Mouse (Mus musculus) embryo, embryonic 11 days (tissue): ENCODE data around the gene Cmas.

Experiments used
- DNase-seq: peaks from one replicate; pipeline ENCODE4 v3.0.0-alpha.2; 2015

Cmas gene

DNA sequence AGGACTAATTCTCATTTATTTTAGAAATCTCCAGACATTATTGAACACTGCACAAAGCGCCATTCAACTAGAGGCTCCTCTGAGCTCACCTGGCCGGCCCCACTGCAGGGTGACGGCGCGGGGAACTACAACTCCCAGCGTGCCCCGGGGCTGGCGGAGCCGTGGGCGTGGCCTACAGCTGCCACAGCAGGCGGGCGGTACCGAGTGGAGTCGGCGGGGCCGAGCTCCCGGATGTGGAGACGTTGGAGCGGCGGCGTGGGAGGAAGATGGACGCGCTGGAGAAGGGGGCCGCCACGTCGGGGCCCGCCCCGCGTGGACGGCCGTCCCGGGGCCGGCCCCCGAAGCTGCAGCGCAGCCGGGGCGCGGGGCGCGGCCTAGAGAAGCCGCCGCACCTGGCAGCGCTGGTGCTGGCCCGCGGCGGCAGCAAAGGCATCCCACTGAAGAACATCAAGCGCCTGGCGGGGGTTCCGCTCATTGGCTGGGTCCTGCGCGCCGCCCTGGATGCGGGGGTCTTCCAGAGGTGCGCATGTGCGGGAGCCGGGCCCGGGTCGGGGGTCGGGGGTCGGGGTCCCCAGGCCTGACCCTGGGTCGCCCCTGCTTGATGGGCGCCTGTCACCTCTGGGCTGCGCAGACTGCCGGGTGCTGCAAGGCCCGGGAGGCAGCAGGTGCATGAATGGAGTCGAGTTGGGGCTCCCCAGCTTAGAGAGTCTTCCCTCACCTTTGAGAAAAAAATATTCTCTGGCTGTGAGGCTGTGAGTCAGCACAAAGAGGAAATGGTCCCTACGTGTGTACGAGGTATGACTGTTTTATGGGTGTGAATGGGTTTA lies at the start of gene Cmas:
TSS of gene Cmas (plus strand) at position 180 of the 827 bp plus-strand sequence.
- DNase-seq: peak; percentile 95

DNA sequence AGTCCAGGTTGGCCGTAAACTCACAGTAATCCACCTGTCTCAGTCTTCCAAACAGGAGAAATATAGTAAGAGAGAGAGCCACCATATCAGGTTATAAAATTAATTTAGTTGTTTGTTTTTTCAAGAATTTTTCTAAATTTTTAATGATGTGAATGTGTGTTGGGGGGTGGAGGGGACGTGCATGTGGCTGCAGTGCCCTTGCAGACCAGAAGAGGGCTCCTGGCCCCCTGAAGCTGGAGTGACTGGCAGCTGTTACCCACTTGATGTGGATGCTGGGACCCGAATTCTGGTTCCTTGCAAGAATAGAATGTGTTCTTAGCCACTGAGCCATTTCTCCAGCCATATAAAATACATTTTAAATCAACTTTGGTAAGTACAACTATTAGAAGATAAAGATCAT lies 49.8 kb upstream of the Cmas start:
- no peak for DNase-seq

DNA sequence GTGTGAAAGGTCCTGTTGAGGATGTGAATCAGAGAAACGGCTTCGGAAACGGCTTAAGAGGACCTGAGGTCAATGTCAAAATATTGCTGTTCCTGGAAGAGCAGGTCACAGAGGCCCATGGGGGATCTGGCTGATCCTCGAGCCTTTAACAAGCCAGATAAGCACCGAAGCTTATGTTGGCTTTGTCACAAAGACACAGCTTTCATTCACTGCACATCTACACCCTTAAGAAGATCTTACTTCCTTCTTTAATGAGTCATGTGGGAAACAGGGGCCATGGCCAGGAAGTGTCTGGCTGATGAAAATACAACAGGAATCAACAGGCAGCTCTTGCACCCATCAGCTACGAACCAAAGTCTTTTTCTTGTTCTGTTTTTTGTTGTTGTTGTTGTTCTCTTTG lies 48.1 kb upstream of the Cmas start:
- DNase-seq: no peak

DNA sequence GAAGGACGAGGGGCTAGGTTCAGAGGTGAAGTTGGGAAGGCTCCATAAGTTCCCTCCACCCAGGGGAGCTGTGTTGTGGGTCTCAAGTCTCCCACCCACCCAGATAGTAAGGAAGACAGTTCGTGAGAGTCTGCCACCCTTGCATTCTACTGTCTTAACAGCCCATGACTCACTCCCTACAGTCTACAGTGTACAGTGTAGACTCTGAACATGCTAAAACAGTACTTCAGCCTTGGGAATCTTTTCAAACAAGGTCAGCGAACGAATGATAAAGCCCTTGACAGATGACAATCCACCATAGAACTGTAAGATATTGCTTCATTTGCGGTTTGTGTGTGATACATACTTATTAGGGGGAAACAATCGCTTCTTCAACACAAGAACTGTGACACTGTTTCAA lies 45.8 kb upstream of the Cmas start:
- DNase-seq: no peak

DNA sequence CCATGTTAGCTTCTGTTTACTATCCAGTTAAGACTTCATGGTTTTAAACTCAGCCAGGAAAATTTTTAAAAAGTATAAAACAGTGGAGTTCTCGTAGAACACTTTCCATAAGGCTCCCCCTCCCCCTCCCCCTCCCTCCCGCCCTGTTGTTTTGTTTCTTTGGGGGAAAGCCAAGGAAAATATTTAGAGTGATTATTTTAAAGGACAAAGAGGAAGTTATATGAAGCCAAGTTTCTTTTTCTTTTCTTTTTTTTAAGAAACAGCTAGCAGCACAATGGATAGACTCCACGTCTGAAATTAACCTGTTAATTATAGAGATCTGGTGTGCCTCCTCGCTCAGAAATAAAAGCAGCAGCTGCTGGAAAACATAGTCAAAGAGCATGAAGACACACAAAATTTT lies 45.4 kb upstream of the Cmas start:
- DNase-seq: no peak

DNA sequence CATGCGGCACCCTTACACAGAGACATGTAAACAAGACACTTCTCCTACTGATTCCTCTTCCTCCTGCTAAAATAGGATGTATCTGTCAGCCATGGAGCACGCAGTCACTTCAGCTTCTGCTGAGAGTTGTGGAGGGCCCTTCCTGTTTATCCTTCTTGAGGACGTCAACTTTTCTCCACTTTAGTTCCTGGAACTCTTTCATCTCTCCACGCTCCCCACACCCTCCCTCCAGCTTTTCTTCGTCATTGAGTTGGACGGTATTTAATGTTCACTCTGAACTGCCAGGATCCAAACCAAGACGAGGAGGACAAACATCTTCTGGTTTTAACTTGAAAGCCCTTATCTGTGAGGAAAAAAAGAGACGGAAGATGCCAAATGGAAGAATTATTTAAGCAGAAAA lies 41.5 kb upstream of the Cmas start:
- no peak for DNase-seq

DNA sequence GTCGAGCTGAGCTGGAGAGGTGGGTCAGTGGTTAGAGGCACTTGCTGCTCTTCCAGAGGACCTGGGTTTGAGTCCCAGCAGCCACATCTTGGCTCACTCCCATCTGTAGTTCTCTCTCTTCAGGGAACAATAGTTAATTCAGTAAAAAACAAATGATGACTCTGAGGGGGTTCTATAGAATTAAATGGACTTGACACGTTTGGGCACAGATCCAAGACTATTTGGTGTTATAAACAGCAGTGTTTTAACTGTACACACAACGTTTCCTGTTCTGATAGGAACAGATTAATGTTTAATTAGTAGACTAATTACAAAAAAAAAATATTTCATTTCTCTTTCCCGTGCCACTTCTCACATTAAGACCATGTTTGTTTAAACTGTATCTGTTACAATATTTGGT lies 39.3 kb upstream of the Cmas start:
- no peak for DNase-seq

DNA sequence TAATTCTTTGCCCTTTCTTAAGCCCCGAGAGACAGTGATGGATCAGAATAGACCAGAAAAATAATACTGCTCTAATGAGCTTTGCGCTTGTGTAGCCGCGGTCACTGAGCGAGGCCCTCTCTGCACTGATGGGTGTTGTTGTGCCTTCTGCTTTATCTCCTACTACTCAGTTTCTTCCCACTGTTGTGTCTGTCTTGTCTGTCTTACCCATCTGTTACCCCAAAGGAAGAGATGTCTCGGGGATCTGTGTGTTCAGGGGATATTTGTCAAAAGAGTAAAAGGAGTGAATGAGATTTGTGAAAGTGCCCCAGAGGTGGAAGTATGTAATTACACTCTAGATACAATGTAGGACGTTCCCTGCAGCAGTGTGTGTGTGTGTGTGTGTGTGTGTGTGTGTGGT lies 38.3 kb upstream of the Cmas start:
- DNase-seq: no peak

DNA sequence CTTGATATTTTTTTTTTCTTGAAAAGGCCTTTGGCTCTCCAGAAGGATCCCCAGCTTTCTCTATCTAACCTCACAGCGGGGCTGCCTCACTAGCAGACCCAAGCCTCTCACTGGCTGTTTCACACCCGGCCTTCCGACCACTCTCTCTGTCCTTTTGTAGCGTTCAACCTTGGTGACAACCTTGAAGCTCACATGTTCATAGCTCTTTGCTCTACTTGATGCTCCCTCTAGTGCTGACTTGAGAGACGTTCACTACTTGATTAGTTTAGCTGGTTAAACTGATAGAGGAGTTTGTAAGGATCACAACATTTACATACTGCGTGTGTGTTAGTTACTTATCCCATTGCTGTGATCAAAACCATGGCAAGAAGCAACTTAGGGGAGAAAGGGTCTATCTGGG lies 35.8 kb upstream of the Cmas start:
- no peak for DNase-seq

DNA sequence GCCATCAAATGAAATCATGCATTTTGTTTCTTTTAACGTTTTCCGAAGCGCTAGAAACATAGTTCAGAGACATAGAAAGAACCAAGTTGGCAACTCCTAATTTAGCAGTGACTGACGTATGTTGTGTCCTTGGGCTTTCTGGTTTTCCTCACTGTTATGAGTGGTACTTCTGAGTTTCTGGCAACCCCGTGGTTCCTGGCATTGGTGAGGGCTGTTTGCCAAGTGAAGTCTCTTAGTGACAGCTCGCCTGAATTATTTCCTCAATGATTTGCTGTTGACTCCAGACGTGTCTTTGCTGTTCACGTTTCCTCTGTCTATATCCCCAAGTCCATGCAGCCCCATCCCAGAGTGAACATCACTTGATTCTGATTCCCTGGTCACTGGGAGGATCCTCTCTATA lies 34.8 kb upstream of the Cmas start:
- no peak for DNase-seq

DNA sequence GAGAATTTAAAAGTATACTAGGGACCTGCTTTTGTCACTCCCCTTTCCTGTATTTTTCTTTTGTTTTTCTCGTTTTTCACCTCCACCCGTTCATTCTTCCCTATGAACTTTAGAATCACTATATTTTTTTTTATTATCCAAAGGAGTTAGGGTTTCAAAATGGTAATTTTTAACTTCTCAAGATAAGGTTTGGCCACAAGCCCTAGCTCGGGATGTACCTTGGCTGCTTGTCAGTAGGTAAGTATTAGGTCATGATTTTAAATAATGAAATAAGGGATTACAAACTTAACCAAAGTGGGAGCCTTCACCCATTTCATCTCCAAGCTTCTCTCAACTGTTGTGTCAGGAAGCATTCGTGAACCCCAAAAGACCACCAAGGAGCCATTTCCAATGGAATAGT lies 30.5 kb upstream of the Cmas start:
- no peak for DNase-seq

DNA sequence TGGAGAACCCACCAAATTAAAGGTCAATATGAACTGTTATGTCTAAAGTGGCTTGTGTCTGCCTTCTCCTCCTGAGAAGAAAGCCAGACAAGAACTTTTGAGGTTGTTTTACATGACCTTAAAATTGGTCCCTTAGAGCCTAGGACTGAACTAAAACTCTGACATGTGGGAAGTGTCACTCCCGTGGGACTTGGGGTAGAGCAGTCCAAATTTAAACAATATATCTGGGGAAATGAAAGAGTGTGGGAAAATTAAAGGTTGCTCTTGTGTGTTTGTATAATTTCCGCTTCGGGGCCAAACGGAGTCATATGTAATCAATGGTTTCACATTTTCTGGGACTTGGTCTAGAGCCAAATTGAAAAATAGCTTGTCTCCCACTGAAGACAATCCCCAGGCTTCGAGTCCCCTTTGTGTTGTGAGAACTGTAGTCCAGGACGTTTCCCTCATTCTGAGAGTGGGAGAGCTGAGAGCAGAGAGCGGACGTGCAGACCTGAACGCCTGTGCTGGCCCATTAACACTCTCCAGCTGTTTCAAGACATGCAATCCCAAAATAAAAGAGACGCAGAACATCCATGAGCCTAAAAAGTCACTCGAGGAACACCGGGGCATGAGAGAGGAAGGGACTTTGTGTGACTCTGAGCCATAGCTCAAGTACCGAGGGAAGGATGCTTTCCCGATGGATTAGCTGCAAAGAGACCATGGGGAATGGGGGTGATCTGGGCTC lies 23.8 kb upstream of the Cmas start:
- DNase-seq: no peak

DNA sequence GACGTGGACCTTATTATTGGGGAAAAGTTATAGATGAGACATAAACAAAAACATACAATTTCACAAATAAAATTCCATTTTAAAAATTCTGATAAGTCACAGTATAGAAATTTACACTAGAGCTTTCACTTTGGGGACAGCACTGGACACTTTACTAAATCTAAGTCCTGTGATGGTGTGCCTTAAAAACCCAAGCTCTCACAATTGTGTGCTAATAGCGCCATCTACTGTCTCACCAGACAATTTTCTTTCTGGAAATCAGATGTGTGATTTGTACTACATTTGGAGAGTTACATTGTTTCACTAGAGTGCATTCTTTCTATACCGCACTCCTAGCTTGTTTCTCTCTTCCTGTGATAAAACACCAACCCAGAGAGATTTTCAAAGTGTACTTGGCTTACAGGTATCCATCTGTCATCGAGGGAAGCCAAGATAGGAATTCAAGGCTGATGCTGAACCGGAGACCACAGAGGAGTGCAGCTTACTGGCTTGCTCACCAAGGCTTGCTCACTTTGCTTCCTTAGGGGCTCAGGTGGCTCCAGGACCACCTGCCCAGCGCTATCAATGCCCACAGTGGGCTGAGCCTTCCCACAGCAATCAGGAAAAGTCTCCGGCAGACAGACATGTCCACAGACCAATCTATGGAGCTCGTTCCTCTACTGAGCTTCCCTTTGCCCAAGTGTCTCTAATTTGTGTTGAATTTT lies 21.0 kb upstream of the Cmas start:
- peak; percentile 75 for DNase-seq

DNA sequence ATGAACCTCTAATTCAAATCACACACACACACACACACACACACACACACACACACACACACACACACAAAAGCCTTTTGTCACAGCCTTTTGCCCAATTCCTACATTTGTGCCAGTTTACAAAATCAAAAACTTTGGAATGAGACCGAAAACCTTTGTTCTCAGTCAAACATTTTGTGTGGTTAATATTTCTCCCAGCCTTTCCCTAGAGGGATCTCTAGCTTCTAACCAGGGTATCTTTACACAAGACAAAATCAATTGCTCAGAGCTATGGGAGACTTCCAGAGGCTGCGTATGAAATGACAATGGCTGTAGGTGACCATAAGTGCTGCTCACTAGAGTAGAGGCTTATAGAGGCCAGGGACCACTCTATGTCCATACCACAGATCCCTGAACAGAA lies 18.3 kb upstream of the Cmas start:
- no peak for DNase-seq

DNA sequence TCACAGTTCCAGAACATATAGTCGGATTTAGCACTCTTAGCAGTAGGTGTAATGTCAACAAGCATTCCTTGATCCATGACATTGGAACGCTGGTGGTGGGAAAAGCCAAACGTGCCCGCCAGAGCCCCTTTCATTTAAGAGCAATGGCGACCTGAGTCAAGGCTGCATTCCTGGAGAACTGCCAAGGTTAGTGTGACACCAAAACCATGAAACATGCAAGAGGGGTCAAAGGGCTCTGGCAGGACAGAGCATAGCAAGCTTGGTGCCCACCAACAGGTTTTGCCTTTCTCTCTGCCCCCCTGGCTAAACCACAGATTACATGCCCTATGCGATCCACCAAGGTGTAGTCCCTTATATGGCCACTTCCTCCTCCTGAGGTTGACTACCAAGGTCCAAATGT lies 17.8 kb upstream of the Cmas start:
- DNase-seq: no peak

DNA sequence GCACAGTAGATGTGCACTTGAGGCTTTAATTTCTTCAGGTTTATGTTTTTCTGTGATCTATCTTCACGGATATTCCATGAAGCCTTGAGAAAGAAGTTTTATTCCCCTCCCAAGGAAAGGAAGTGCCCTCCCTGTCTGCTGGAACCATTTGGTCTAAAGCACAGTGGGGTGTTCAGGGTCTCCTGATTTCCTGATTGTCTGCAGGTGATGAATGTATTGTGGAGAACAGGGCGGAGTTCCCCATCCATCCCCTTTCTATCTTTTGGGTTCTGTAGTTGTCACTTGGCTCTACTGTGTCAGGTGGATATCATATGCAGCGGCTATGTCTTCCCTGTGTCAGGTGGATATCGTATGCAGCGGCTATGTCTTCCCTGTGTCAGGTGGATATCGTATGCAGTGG lies 14.7 kb upstream of the Cmas start:
- no peak for DNase-seq

DNA sequence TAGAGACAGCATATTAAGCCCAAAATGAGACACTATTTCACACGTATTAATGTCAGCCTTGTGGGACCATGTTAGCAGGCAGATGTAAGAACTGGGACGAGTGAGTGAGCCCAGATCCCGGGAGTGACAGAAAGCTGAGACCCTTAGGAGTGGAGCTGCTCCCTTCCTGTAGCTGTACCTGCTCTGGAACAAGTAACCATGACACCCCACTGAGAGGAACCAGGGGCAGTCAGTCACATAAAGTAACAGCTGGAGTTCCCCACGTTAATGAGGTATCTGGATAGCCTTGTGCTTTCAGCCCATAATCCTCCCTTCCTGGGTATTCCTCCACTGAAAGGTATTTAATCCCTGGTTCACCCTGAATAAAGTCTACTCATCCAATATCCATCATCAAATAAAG lies 13.3 kb upstream of the Cmas start:
- DNase-seq: no peak

DNA sequence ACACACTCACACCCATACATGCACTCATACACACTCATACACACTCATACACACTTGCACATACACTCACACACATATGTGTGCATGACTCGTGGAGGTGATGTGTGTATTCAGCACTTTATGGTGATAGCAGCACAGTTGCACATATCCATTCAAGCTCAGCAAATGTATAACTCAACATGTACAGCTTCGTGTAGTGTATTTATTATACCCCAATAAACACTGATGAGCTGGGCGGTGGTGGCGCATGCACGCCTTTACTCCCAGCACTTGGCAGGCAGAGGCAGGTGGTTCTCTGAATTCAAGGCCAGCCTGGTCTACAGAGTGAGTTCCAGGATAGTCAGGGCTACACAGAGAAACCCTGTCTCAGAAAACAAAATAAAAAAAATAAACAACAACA lies 11.0 kb upstream of the Cmas start:
- DNase-seq: no peak

DNA sequence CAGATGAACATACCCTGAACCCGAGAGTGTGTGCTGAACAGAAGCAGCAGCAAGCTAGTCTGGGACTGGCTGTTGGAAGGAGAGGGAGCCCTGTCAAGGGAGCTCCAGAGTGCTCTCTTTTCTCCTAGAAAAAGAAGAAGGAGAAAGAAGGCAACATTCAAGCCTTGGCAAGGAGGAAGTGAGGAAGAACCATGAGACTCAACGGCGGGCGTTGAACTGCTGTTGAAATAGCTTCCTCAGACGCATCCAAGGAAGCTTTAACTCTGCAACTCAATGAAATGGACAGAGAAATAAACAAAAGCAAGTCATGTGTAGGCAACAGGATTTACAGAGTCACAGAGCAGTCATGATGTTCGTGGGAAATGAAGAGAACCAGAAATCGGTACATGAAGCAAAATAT lies 9.7 kb upstream of the Cmas start:
- DNase-seq: no peak

DNA sequence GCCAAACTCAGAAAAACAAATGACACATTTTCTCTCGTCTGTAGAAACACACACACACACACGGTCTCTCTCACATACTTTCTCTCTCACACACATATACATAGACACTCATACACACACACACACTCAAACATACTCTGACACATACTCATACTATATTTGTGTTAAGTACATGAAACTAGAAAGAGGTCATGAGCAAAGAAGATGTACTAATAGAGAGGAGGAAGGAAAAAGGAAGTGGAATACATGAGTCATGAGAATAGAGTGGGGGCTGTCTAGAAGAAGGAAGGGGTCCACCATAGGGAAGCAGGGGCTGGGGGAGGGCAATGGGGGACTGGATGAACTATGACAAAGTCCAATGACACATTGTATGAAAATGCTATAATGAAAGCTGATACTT lies 9.3 kb upstream of the Cmas start:
- no peak for DNase-seq

DNA sequence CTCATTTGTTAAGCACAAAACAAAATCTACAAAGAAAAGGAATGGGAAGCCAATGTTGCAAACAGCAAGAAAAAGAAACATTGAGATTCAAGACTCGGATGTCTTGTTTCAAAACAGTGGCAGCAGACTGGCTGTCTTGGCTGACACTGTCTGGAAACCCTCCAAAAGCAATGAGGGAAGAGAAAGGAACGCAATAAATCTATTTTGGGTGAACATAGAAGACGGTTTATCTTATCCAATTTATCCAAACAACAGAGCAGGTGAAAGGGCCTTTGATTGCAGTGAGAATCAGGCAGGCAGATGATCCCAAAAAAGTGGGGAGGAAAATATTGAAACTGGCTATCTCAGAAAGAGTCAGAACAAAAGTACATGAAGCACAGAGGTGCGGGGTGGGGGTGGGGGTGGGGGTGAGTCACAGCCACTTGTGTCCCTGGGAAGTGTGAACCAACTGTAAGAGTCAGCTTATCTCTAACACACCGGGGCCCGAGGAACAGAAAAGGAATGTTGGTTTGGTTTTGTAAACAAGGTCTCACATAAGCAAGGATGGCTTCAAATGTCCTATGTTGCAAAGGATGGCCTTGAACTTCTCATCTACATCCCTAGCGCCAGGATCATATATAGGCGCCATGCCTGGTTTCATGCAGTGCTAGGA lies 8.3 kb upstream of the Cmas start:
- DNase-seq: no peak

DNA sequence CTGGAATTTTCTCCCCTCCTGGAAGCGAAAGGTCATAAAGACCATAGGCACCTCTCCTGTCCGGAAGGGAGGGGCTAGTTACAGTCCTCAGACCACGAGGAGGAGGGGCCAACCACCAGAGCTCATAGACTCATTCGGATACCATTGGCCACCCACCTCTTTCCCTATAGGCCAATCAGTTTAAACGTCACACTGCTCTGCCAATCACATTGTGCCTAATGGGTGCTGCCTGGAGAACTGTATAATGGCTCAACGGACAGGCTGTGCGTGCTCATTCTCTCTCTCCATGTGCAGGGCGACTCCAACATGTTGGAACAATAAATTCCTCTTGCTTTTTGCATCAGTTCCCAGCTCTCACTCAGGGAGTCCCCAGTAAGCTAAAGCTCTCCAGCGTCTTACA lies 5.1 kb upstream of the Cmas start:
- peak; percentile 30 for DNase-seq
